Mouse (Mus musculus) kidney, embryonic 15.5 days (tissue): ENCODE data around the gene Ercc6l2. TPM values are rescaled to one million over a fixed set of nuclear protein-coding genes. Genes with fewer than 3 reads are reported as not detected.

Experiments
- ATAC-seq: fragments of 200-750 bp; cut with Nextera tagmentation; replicated peaks from 2 replicates; pipeline ENCODE4 v1.8.0; 2017; ENCODE audit warnings: moderate TSS enrichment; ENCODE audit not compliant: low FRiP score
- H3K27ac ChIP-seq: fragments of 300-500 bp; sonication (generic); 2 replicates; pipeline ENCODE4 v1.5.1; 2015; ENCODE audit warnings: mild to moderate bottlenecking, inconsistent platforms
- H3K27me3 ChIP-seq: fragments of 300-500 bp; sonication (generic); 2 replicates; pipeline ENCODE4 v1.6.1; 2015; ENCODE audit warnings: inconsistent platforms
- H3K36me3 ChIP-seq: fragments of 300-500 bp; sonication (generic); 2 replicates; pipeline ENCODE4 v1.6.1; 2015; ENCODE audit warnings: inconsistent platforms
- H3K4me1 ChIP-seq: fragments of 300-500 bp; sonication (generic); 2 replicates; pipeline ENCODE4 v1.6.1; 2015; ENCODE audit warnings: inconsistent platforms
- H3K4me2 ChIP-seq: fragments of 300-500 bp; sonication (generic); 2 replicates; pipeline ENCODE4 v1.6.1; 2015; ENCODE audit warnings: moderate library complexity, mild to moderate bottlenecking, inconsistent platforms
- H3K4me3 ChIP-seq: fragments of 300-500 bp; sonication (generic); replicated peaks from 2 replicates; pipeline ENCODE4 v1.5.1; 2015; ENCODE audit warnings: mild to moderate bottlenecking, inconsistent platforms
- H3K9ac ChIP-seq: fragments of 300-500 bp; sonication (generic); 2 replicates; pipeline ENCODE4 v1.6.1; 2015; ENCODE audit warnings: mild to moderate bottlenecking, inconsistent platforms
- H3K9me3 ChIP-seq: fragments of 300-500 bp; sonication (generic); replicated peaks from 2 replicates; pipeline ENCODE4 v1.6.1; 2016; ENCODE audit warnings: inconsistent platforms
- WGBS: fragments of 180-500 bp; shearing (Covaris S2); methylation state at CpG from one replicate; pipeline ENCODE4 v1.1.7; 2015; ENCODE audit warnings: mixed read lengths; 5-methylcytosine and 5-hydroxymethylcytosine counted together
- polyA plus RNA-seq: library from polyadenylated mRNA; unstranded; fragments of >200 nt; fragmentation: Nextera tagmentation; extraction: Ambion mirVana; gene quantifications from 2 replicates; pipeline ENCODE4 v1.2.1, GENCODE M21; 2015

Ercc6l2 gene
- polyA plus RNA-seq, 1 experiment from 2014 or later = 26.7 TPM

- no peaks in the 10 kb centered on the region for H3K36me3 ChIP-seq
- H3K9me3 ChIP-seq = no peaks in the 10 kb centered on the region
- no peak overlapping the region for H3K4me2 ChIP-seq
- no peaks in the 10 kb centered on the region for H3K4me1 ChIP-seq
- H3K27ac ChIP-seq = no peak overlapping the region
- no peaks in the 10 kb centered on the region for H3K27me3 ChIP-seq
- WGBS = 90% methylated on average over 3 of the region's 3 CpGs
- no peak overlapping the region for H3K4me3 ChIP-seq
- no peak overlapping the region for H3K9ac ChIP-seq
- ATAC-seq = no peak
These were observed 7.1 kb upstream of the Ercc6l2 start for GRCm38 (mm10) chr13:63807979-63808378.

- Histone ChIP-seq H3K27ac (no peak overlapping the region), H3K4me1 (peaks cover 15% of the 10 kb centered on the region), H3K9me3 (no peaks in the 10 kb centered on the region), H3K27me3 (no peaks in the 10 kb centered on the region), H3K36me3 (no peaks in the 10 kb centered on the region), H3K4me2 (no peak overlapping the region), H3K9ac (no peak overlapping the region), H3K4me3 (no peak overlapping the region)
- ATAC-seq = no peak
These were observed 3.6 kb upstream of the Ercc6l2 start for GRCm38 (mm10) chr13:63811477-63811876.

DNA sequence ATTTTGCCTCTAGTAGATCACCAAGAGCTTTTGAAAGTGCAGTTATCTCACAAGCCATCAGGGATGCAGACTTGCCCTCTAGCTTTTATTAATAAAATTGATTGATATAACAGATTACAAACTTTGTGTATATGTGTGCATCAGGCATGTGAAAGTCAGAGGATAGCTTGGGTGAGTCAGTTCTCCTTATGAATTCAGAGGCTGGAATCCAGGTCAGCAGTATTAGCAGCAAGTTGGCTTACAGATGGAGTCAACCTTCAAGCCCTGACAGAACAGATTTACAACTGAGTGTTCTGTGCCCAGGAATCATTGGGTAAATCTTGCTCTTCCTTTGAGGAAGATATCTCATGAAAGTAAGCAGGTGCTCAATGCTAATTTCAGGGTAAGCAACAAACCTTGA is 891 bp downstream of the Ercc6l2 start:
- ATAC-seq = no peak

GRCm38 (mm10) chr13:63845758-63846157 is 30.7 kb downstream of the Ercc6l2 start:
- 87% methylated on average over 2 of the region's 2 CpGs for WGBS
- no peak overlapping the region for H3K9ac ChIP-seq
- no peaks in the 10 kb centered on the region for H3K27me3 ChIP-seq
- H3K4me3 ChIP-seq = no peak overlapping the region
- no peak overlapping the region for H3K4me2 ChIP-seq
- H3K4me1 ChIP-seq = no peaks in the 10 kb centered on the region
- peaks cover 38% of the 10 kb centered on the region for H3K36me3 ChIP-seq
- H3K9me3 ChIP-seq = no peaks in the 10 kb centered on the region
- no peak overlapping the region for H3K27ac ChIP-seq
- no peak for ATAC-seq

More for the DNA sequence above, 891 bp downstream of the Ercc6l2 start:
- H3K36me3 ChIP-seq = no peaks in the 10 kb centered on the region
- H3K27ac ChIP-seq = no peak overlapping the region; the same call in 1 of the 2 replicates
- H3K9ac ChIP-seq = peak overlapping the region; percentile 80
- no peaks in the 10 kb centered on the region for H3K27me3 ChIP-seq
- H3K4me1 ChIP-seq = peaks cover 15% of the 10 kb centered on the region
- peak overlapping the region; percentile 78 for H3K4me2 ChIP-seq
- peak overlapping the region; percentile 73 for H3K4me3 ChIP-seq
- H3K9me3 ChIP-seq = no peaks in the 10 kb centered on the region

GRCm38 (mm10) chr13:63850308-63851011 is 35.4 kb downstream of the Ercc6l2 start:
- Histone ChIP-seq H3K4me3 (no peak overlapping the region), H3K27ac (no peak overlapping the region), H3K27me3 (no peaks in the 10 kb centered on the region), H3K9me3 (no peaks in the 10 kb centered on the region), H3K9ac (no peak overlapping the region), H3K36me3 (peaks cover 27% of the 10 kb centered on the region), H3K4me2 (no peak overlapping the region), H3K4me1 (no peaks in the 10 kb centered on the region)
- WGBS = 94% methylated on average over 3 of the region's 3 CpGs
- ATAC-seq = no peak

- Histone ChIP-seq H3K4me2 (no peak overlapping the region), H3K4me1 (no peaks in the 10 kb centered on the region), H3K9ac (no peak overlapping the region), H3K27ac (no peak overlapping the region), H3K4me3 (no peak overlapping the region), H3K9me3 (no peaks in the 10 kb centered on the region), H3K27me3 (no peaks in the 10 kb centered on the region), H3K36me3 (peaks cover 21% of the 10 kb centered on the region)
- no peak for ATAC-seq
- WGBS = 81% methylated on average over 2 of the region's 2 CpGs
These were observed 57.7 kb downstream of the Ercc6l2 start for GRCm38 (mm10) chr13:63872585-63873282.

DNA sequence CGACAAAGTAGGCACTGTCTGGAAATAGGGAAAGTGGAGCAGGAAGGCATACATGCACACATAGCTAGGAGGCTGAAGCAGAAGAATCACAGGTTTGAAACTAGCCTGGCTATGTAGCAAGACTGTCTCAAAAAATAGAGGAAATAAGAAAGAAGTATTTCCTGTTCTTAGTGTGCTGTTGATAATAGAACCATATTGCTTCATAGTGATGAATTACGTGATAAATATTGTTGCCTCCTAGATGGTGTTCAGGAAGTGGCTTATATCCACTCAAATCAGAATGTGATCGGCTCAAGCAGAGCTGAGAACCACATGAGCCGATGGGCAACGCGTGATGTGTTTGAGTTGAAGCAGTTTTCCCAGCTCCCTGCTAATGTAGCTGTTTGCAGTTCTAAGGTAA is 62.1 kb downstream of the Ercc6l2 start:
- no peak overlapping the region for H3K4me3 ChIP-seq
- 84% methylated on average over 6 of the region's 6 CpGs for WGBS
- peaks cover 9% of the 10 kb centered on the region for H3K36me3 ChIP-seq
- H3K9ac ChIP-seq = no peak overlapping the region
- no peak for ATAC-seq
- no peak overlapping the region for H3K4me2 ChIP-seq
- H3K27me3 ChIP-seq = no peaks in the 10 kb centered on the region
- H3K9me3 ChIP-seq = no peaks in the 10 kb centered on the region
- H3K4me1 ChIP-seq = no peaks in the 10 kb centered on the region
- no peak overlapping the region for H3K27ac ChIP-seq

DNA sequence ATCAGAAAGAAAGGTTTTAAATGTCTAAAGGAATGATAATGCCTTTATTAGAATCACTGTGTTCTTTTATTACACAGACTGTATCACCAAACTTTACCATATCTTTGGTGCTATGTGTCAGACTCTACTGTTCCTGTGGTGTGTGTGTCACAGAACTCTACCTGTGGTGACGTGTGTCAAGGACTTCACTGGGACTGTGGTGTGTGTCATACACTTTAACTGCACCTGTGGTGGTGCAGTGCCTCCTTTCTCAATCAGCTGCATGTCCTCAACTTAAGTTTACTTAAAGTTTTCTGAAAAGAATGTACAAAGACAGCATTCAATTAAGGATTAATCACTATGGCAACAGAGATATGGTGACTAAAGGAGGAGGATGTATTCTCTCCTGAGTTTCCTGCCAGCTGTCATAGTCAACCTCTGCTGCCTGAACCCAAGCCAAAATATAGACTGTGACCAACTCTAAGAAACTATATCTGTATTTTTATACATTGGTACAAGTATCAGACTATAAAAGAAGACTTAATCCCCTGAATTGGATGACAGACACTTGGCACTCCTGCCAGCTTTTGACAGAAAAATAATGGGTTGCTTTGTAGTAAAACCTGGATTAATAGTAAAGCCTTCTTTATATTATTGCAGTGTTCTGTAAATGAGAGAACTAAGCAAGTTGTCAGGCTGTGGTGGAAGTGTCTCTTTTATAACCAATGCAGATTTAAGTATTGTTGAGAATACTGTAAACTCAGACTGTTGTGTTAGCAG is 64.2 kb downstream of the Ercc6l2 start:
- H3K4me3 ChIP-seq = no peak overlapping the region
- 0 out of 2 replicates have a peak, but pooled peaks cover 6% of the 10 kb centered on the region for H3K36me3 ChIP-seq
- H3K27me3 ChIP-seq = no peaks in the 10 kb centered on the region
- no peak overlapping the region for H3K9ac ChIP-seq
- no peaks in the 10 kb centered on the region for H3K4me1 ChIP-seq
- H3K27ac ChIP-seq = no peak overlapping the region
- WGBS = 93% methylated on average over 1 of the region's 1 CpGs
- H3K9me3 ChIP-seq = no peaks in the 10 kb centered on the region
- ATAC-seq = no peak
- no peak overlapping the region for H3K4me2 ChIP-seq

DNA sequence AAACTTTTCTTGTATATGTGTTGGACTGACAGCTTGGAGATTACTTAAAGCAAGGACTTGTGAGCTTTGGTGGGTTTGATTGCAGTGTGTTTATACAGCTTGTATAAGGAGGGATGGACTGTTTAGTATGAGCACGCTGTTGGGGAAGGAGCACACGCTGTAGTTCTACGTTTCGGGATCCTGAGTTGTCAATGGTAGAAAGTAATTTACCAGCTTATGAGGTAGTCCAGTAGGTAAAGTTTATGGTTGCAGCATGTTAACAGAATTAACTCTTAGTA is 64.8 kb downstream of the Ercc6l2 start:
- Histone ChIP-seq H3K9ac (no peak overlapping the region), H3K36me3 (0 out of 2 replicates have a peak, but pooled peaks cover 6% of the 10 kb centered on the region), H3K4me2 (no peak overlapping the region), H3K27ac (no peak overlapping the region), H3K4me3 (no peak overlapping the region), H3K4me1 (no peaks in the 10 kb centered on the region), H3K9me3 (no peaks in the 10 kb centered on the region), H3K27me3 (no peaks in the 10 kb centered on the region)
- no peak for ATAC-seq
- WGBS = 84% methylated on average over 4 of the region's 4 CpGs

- Histone ChIP-seq H3K4me2 (no peak overlapping the region), H3K27me3 (no peaks in the 10 kb centered on the region), H3K9me3 (no peaks in the 10 kb centered on the region), H3K4me1 (peaks cover 8% of the 10 kb centered on the region; the same call in 1 of the 2 replicates), H3K9ac (no peak overlapping the region), H3K4me3 (no peak overlapping the region), H3K36me3 (peaks cover 13% of the 10 kb centered on the region; the same call in 1 of the 2 replicates), H3K27ac (0 out of 2 replicates have a peak overlapping the region, but pooled peaks have one; percentile 48)
- ATAC-seq = no peak
- whole genome bisulfite sequencing = 56% methylated on average over 3 of the region's 3 CpGs
These were observed 70.5 kb downstream of the Ercc6l2 start for GRCm38 (mm10) chr13:63885532-63885949.

- Histone ChIP-seq H3K9me3 (no peaks in the 10 kb centered on the region), H3K27ac (no peak overlapping the region)
These were observed 71.5 kb downstream of the Ercc6l2 start for GRCm38 (mm10) chr13:63886429-63887052.

More at GRCm38 (mm10) chr13:63886429-63887052, 71.5 kb downstream of the Ercc6l2 start:
- H3K4me1 ChIP-seq = peaks cover 8% of the 10 kb centered on the region; the same call in 1 of the 2 replicates
- no peak for ATAC-seq
- H3K4me2 ChIP-seq = no peak overlapping the region
- WGBS = 88% methylated on average over 3 of the region's 3 CpGs
- H3K27me3 ChIP-seq = no peaks in the 10 kb centered on the region
- peaks cover 13% of the 10 kb centered on the region; the same call in 1 of the 2 replicates for H3K36me3 ChIP-seq
- H3K4me3 ChIP-seq = no peak overlapping the region
- H3K9ac ChIP-seq = no peak overlapping the region
